Mouse (Mus musculus): ENCODE measurements around the gene Chrm1. TPM values are rescaled to one million over a fixed set of nuclear protein-coding genes. Genes with fewer than 3 reads are reported as not detected.
A peak's percentile ranks its signal among the peaks of the same experiment; 100 is the strongest.
"Not testable (repeated sequence)": the region's sequence is repeated elsewhere in the genome, so short reads cannot be mapped to it uniquely, and the experiment has no call there.

Gene Chrm1
- total RNA-seq, 2 experiments from 2014 or later = 141 to 144 TPM

GRCm38 (mm10) chr19:8715868-8716766 is 52.5 kb downstream of the Chrm1 start:
- no peak for DNase-seq (ENCODE audit: low spot score in 2 of 2)

- no peak for DNase-seq (ENCODE audit: low spot score in 2 of 2)
These were observed 53.3 kb downstream of the Chrm1 start for GRCm38 (mm10) chr19:8716767-8717475.

GRCm38 (mm10) chr19:8718357-8718756 is 54.8 kb downstream of the Chrm1 start:
- DNase-seq (ENCODE audit: low spot score in 2 of 2) = no peak

GRCm38 (mm10) chr19:8719037-8719436 is 55.4 kb downstream of the Chrm1 start:
- not testable (repeated sequence) for DNase-seq (ENCODE audit: low spot score in 2 of 2)

GRCm38 (mm10) chr19:8721378-8721777 is 57.8 kb downstream of the Chrm1 start:
- no peak for DNase-seq (ENCODE audit: low spot score in 2 of 2)

GRCm38 (mm10) chr19:8722021-8722420 is 58.4 kb downstream of the Chrm1 start:
- no peak for DNase-seq (ENCODE audit: low spot score in 2 of 2)

GRCm38 (mm10) chr19:8722559-8722906 is 58.9 kb downstream of the Chrm1 start:
- DNase-seq (ENCODE audit: low spot score in 2 of 2) = no peak

- DNase-seq (ENCODE audit: low spot score in 2 of 2) = peak; percentile 94 to 97
These were observed 59.5 kb downstream of the Chrm1 start, which contains the start of gene Slc3a2 for GRCm38 (mm10) chr19:8722907-8723573. Gene Slc3a2 (minus strand): TSS chr19:8723369.

- no peak for DNase-seq (ENCODE audit: low spot score in 2 of 2)
These were observed 60.2 kb downstream of the Chrm1 start for GRCm38 (mm10) chr19:8723574-8724346.

GRCm38 (mm10) chr19:8724392-8724791 is 60.8 kb downstream of the Chrm1 start:
- no peak for DNase-seq (ENCODE audit: low spot score in 2 of 2)

GRCm38 (mm10) chr19:8725081-8725613 is 61.6 kb downstream of the Chrm1 start:
- no peak for DNase-seq (ENCODE audit: low spot score in 2 of 2)

- DNase-seq (ENCODE audit: low spot score in 2 of 2) = no peak
These were observed 63.2 kb downstream of the Chrm1 start for GRCm38 (mm10) chr19:8726609-8727390.

GRCm38 (mm10) chr19:8727495-8728114 is 64.0 kb downstream of the Chrm1 start:
- no peak for DNase-seq (ENCODE audit: low spot score in 2 of 2)

- DNase-seq (ENCODE audit: low spot score in 2 of 2) = not testable (repeated sequence)
These were observed 64.9 kb downstream of the Chrm1 start for GRCm38 (mm10) chr19:8728335-8729099.
